In genomic region chr13:104094531-104095385, GRCm38 (mm10) we compare ENCODE assay signal across 11 mouse cellular contexts. TPM values are rescaled to one million over a fixed set of nuclear protein-coding genes. Genes with fewer than 3 reads are reported as not detected.
DNase-seq lines count a peak whose midpoint lies in the region; ATAC-seq lines count a peak whose summit lies in the region.
"Had no signal": no experiment of that assay in that cellular context is flagged by ENCODE, and none has a peak within 500 bp of the region (broad histone marks: within the 10 kb centered on the region; RNA-seq: fewer than 3 reads in every experiment).

No protein-coding gene starts in this region.

- no peaks in the 10 kb centered on the region for H3K36me3 ChIP-seq in forebrain, embryonic 12.5 days (replicated peaks)
- H3K36me3 ChIP-seq in forebrain, embryonic 15.5 days: no peaks in the 10 kb centered on the region
- H3K36me3 ChIP-seq: limb, embryonic 12.5 days had no signal

- H3K27me3 ChIP-seq in forebrain, embryonic 12.5 days: no peaks in the 10 kb centered on the region
- no peaks in the 10 kb centered on the region for H3K27me3 ChIP-seq in forebrain, embryonic 15.5 days
- H3K27me3 ChIP-seq: limb, embryonic 12.5 days had no signal

- 0 out of 2 replicates have a peak, but pooled peaks have one; percentile 33 for ATAC-seq in forebrain, embryonic 12.5 days (ENCODE audit: low FRiP score)
- ATAC-seq in forebrain, embryonic 15.5 days (replicated peaks): no peak
- ATAC-seq: CD4-positive, CD25-positive, alpha-beta regulatory T cell, adult 4 months had no signal

- peak; percentile 44 for DNase-seq in adrenal gland, postnatal 25 days
- peak; percentile 40 for DNase-seq in heart, postnatal 10 days
- DNase-seq in lung, postnatal 25 days (ENCODE audit: low spot score): peak; percentile 23
- DNase-seq in right cerebral cortex, postnatal 4 days: no peak
- DNase-seq in kidney, adult 11 months: no peak
- no peak for DNase-seq in yolk sac, embryonic 10.5 days (ENCODE audit: low spot score)
- DNase-seq: thymus, postnatal 25 days had no signal

- H3K9me3 ChIP-seq in forebrain, embryonic 12.5 days: no peaks in the 10 kb centered on the region
- no peaks in the 10 kb centered on the region for H3K9me3 ChIP-seq in forebrain, embryonic 15.5 days
- H3K9me3 ChIP-seq: limb, embryonic 12.5 days had no signal

- H3K4me3 ChIP-seq in forebrain, embryonic 12.5 days (replicated peaks): no peak overlapping the region
- H3K4me3 ChIP-seq in forebrain, embryonic 15.5 days: no peak overlapping the region
- H3K4me3 ChIP-seq: limb, embryonic 12.5 days had no signal

- no peak overlapping the region for H3K4me2 ChIP-seq in forebrain, embryonic 12.5 days
- H3K4me2 ChIP-seq in forebrain, embryonic 15.5 days (replicated peaks): no peak overlapping the region
- H3K4me2 ChIP-seq: limb, embryonic 12.5 days had no signal

- intact Hi-C loops in heart, postnatal 10 days (cut with DNase I): no loop called here

- WGBS in forebrain, embryonic 12.5 days: 82% methylated on average over 11 of the region's 11 CpGs
- 83% methylated on average over 11 of the region's 11 CpGs for WGBS in forebrain, embryonic 15.5 days

- H3K27ac ChIP-seq in forebrain, embryonic 12.5 days: no peak overlapping the region
- H3K27ac ChIP-seq in forebrain, embryonic 15.5 days (replicated peaks): no peak overlapping the region
- H3K27ac ChIP-seq: limb, embryonic 12.5 days had no signal

- no peaks in the 10 kb centered on the region; the same call in 1 of the 2 replicates for H3K4me1 ChIP-seq in forebrain, embryonic 12.5 days
- H3K4me1 ChIP-seq in forebrain, embryonic 15.5 days: no peaks in the 10 kb centered on the region

- H3K9ac ChIP-seq in forebrain, embryonic 12.5 days: no peak overlapping the region
- H3K9ac ChIP-seq in forebrain, embryonic 15.5 days (replicated peaks): no peak overlapping the region
- H3K9ac ChIP-seq: limb, embryonic 12.5 days had no signal

RNA-seq across cellular contexts. Expression of gene Nln, which starts 14.7 kb away (rescaled TPM):
- 22.7 and 25.0 TPM in 2 replicates for polyA plus RNA-seq in forebrain, embryonic 12.5 days (2016; fragmentation: Nextera tagmentation; extraction: Ambion mirVana)
- 35.7 and 38.1 TPM in 2 replicates for polyA plus RNA-seq in forebrain, embryonic 15.5 days (2015; fragmentation: Nextera tagmentation; extraction: Ambion mirVana)
- 19.0 and 22.8 TPM in 2 replicates for total RNA-seq in adrenal gland, postnatal 25 days (2021)
- total RNA-seq in heart, postnatal 10 days (2021): 10 to 100 TPM; 21.6 to 21.8 TPM

RNA-seq across cellular contexts. Expression of gene Sgtb, which starts 14.8 kb away (rescaled TPM):
- polyA plus RNA-seq in forebrain, embryonic 12.5 days (2016; fragmentation: Nextera tagmentation; extraction: Ambion mirVana): 21.8 and 22.1 TPM in 2 replicates
- polyA plus RNA-seq in forebrain, embryonic 15.5 days (2015; fragmentation: Nextera tagmentation; extraction: Ambion mirVana): 32.2 and 34.4 TPM in 2 replicates
- 5.1 and 5.2 TPM in 2 replicates for total RNA-seq in adrenal gland, postnatal 25 days (2021)
- 1 to 10 TPM; 2.0 to 2.1 TPM for total RNA-seq in heart, postnatal 10 days (2021)

Comparison
In these comparisons a context has a peak if more than half of its experiments do, and no peak if none do; other contexts are left out.
1. DNase-seq: peak in adrenal gland, postnatal 25 days (single experiment), heart, postnatal 10 days (2 of 2) and lung, postnatal 25 days (single experiment); none in right cerebral cortex, postnatal 4 days (single experiment), kidney, adult 11 months (single experiment) and yolk sac, embryonic 10.5 days (single experiment).